Mouse (Mus musculus) hindbrain, embryonic 12.5 days (tissue): ENCODE data around the gene Cox20. TPM values are rescaled to one million over a fixed set of nuclear protein-coding genes. Genes with fewer than 3 reads are reported as not detected.

ENCODE experiments used
- ATAC-seq: fragments of 200-750 bp; cut with Nextera tagmentation; 2 replicates; pipeline ENCODE4 v1.8.0; 2017; ENCODE audit warnings: moderate TSS enrichment; ENCODE audit not compliant: low FRiP score
- H3K27ac ChIP-seq: fragments of 300-500 bp; sonication (generic); 2 replicates; pipeline ENCODE4 v1.5.1; 2016; ENCODE audit warnings: mild to moderate bottlenecking
- H3K27me3 ChIP-seq: fragments of 300-500 bp; sonication (generic); 2 replicates; pipeline ENCODE4 v1.6.1; 2016; ENCODE audit warnings: mild to moderate bottlenecking
- H3K36me3 ChIP-seq: fragments of 300-500 bp; sonication (generic); 2 replicates; pipeline ENCODE4 v1.6.1; 2016; ENCODE audit warnings: mild to moderate bottlenecking
- H3K4me1 ChIP-seq: fragments of 300-500 bp; sonication (generic); 2 replicates; pipeline ENCODE4 v1.6.1; 2016
- H3K4me2 ChIP-seq: fragments of 300-500 bp; sonication (generic); replicated peaks from 2 replicates; pipeline ENCODE4 v1.6.1; 2016; ENCODE audit warnings: mild to moderate bottlenecking
- H3K4me3 ChIP-seq: fragments of 300-500 bp; sonication (generic); 2 replicates; pipeline ENCODE4 v1.5.1; 2016; ENCODE audit warnings: mild to moderate bottlenecking
- H3K9ac ChIP-seq: fragments of 300-500 bp; sonication (generic); 2 replicates; pipeline ENCODE4 v1.6.1; 2016; ENCODE audit warnings: mild to moderate bottlenecking, moderate library complexity
- H3K9me3 ChIP-seq: fragments of 300-500 bp; sonication (generic); replicated peaks from 2 replicates; pipeline ENCODE4 v1.6.1; 2016; ENCODE audit warnings: mild to moderate bottlenecking
- WGBS: fragments of 180-500 bp; shearing (Covaris S2); methylation state at CpG from one replicate; pipeline ENCODE4 v1.1.7; 2016; 5-methylcytosine and 5-hydroxymethylcytosine counted together
- polyA plus RNA-seq: library from polyadenylated mRNA; unstranded; fragments of >200 nt; fragmentation: Nextera tagmentation; extraction: Ambion mirVana; gene quantifications from 2 replicates; pipeline ENCODE4 v1.2.1, GENCODE M21; 2016

Gene Cox20
- polyA plus RNA-seq, 1 experiment from 2014 or later: 145 TPM

- H3K4me2 ChIP-seq: no peak overlapping the region
- no peak for ATAC-seq
- no peaks in the 10 kb centered on the region for H3K9me3 ChIP-seq
- WGBS: 29% methylated on average over 3 of the region's 3 CpGs
- H3K4me1 ChIP-seq: no peaks in the 10 kb centered on the region
- H3K9ac ChIP-seq: no peak overlapping the region
- no peak overlapping the region for H3K27ac ChIP-seq
- H3K36me3 ChIP-seq: no peaks in the 10 kb centered on the region
- no peaks in the 10 kb centered on the region for H3K27me3 ChIP-seq
- no peak overlapping the region for H3K4me3 ChIP-seq
Observed at GRCm38 (mm10) chr1:178303425-178303824, 15.5 kb upstream of the Cox20 start.

GRCm38 (mm10) chr1:178309487-178309886 is 9.4 kb upstream of the Cox20 start:
- Histone ChIP-seq H3K36me3 (no peaks in the 10 kb centered on the region), H3K9me3 (no peaks in the 10 kb centered on the region), H3K4me3 (no peak overlapping the region), H3K4me1 (no peaks in the 10 kb centered on the region), H3K9ac (no peak overlapping the region), H3K27ac (no peak overlapping the region), H3K27me3 (no peaks in the 10 kb centered on the region), H3K4me2 (no peak overlapping the region)
- WGBS: 87% methylated on average over 2 of the region's 2 CpGs
- ATAC-seq: no peak

GRCm38 (mm10) chr1:178310128-178310527 is 8.8 kb upstream of the Cox20 start:
- no peak overlapping the region for H3K4me3 ChIP-seq
- H3K4me2 ChIP-seq: no peak overlapping the region
- H3K36me3 ChIP-seq: no peaks in the 10 kb centered on the region
- H3K9ac ChIP-seq: no peak overlapping the region
- ATAC-seq: no peak
- no peak overlapping the region for H3K27ac ChIP-seq
- WGBS: 73% methylated on average over 1 of the region's 1 CpGs
- no peaks in the 10 kb centered on the region for H3K4me1 ChIP-seq
- no peaks in the 10 kb centered on the region for H3K27me3 ChIP-seq
- no peaks in the 10 kb centered on the region for H3K9me3 ChIP-seq

GRCm38 (mm10) chr1:178313039-178313597 is 5.8 kb upstream of the Cox20 start:
- no peak overlapping the region for H3K4me2 ChIP-seq
- no peaks in the 10 kb centered on the region for H3K9me3 ChIP-seq
- H3K27ac ChIP-seq: no peak overlapping the region
- ATAC-seq: no peak
- no peak overlapping the region for H3K9ac ChIP-seq
- H3K4me3 ChIP-seq: no peak overlapping the region
- H3K36me3 ChIP-seq: no peaks in the 10 kb centered on the region
- peaks cover 6% of the 10 kb centered on the region; the same call in 1 of the 2 replicates for H3K4me1 ChIP-seq
- 93% methylated on average over 1 of the region's 1 CpGs for WGBS
- H3K27me3 ChIP-seq: no peaks in the 10 kb centered on the region

- no peaks in the 10 kb centered on the region for H3K27me3 ChIP-seq
Observed at GRCm38 (mm10) chr1:178314236-178314635, 4.7 kb upstream of the Cox20 start.

GRCm38 (mm10) chr1:178317275-178318001 is 1.5 kb upstream of the Cox20 start:
- Histone ChIP-seq H3K9ac (peak overlapping the region; percentile 86), H3K27ac (peak overlapping the region; percentile 100), H3K4me2 (peak overlapping the region; percentile 60), H3K4me1 (peaks cover 21% of the 10 kb centered on the region), H3K27me3 (no peaks in the 10 kb centered on the region), H3K36me3 (peaks cover 16% of the 10 kb centered on the region), H3K9me3 (no peaks in the 10 kb centered on the region), H3K4me3 (peak overlapping the region; percentile 52)
- no peak for ATAC-seq
- 48% methylated on average over 10 of the region's 10 CpGs for WGBS

More at GRCm38 (mm10) chr1:178314236-178314635, 4.7 kb upstream of the Cox20 start:
- H3K9ac ChIP-seq: no peak overlapping the region
- peaks cover 6% of the 10 kb centered on the region; the same call in 1 of the 2 replicates for H3K4me1 ChIP-seq
- ATAC-seq: no peak
- H3K4me3 ChIP-seq: no peak overlapping the region
- H3K9me3 ChIP-seq: no peaks in the 10 kb centered on the region
- H3K4me2 ChIP-seq: no peak overlapping the region
- no peak overlapping the region for H3K27ac ChIP-seq
- WGBS: 93% methylated on average over 2 of the region's 2 CpGs
- H3K36me3 ChIP-seq: no peaks in the 10 kb centered on the region

- no peaks in the 10 kb centered on the region for H3K27me3 ChIP-seq
- H3K4me3 ChIP-seq: peak overlapping the region; percentile 52
- H3K9me3 ChIP-seq: no peaks in the 10 kb centered on the region
- under 1% methylated on average over 17 of the region's 17 CpGs for WGBS
- H3K36me3 ChIP-seq: peaks cover 21% of the 10 kb centered on the region
- peak overlapping the region; percentile 86 for H3K9ac ChIP-seq
- H3K4me2 ChIP-seq: peak overlapping the region; percentile 60
- peaks cover 21% of the 10 kb centered on the region for H3K4me1 ChIP-seq
- ATAC-seq: peak; percentile 81
- H3K27ac ChIP-seq: peak overlapping the region; percentile 100
Observed at GRCm38 (mm10) chr1:178318002-178318388, 935 bp upstream of the Cox20 start.

- peak; percentile 24 for ATAC-seq
- Histone ChIP-seq H3K4me3 (peak overlapping the region; percentile 52), H3K9me3 (no peaks in the 10 kb centered on the region), H3K4me1 (peaks cover 21% of the 10 kb centered on the region), H3K36me3 (peaks cover 32% of the 10 kb centered on the region), H3K9ac (peak overlapping the region; percentile 86), H3K27me3 (no peaks in the 10 kb centered on the region), H3K27ac (peak overlapping the region; percentile 100), H3K4me2 (peak overlapping the region; percentile 60)
- 2% methylated on average over 12 of the region's 12 CpGs for WGBS
Observed at GRCm38 (mm10) chr1:178319295-178320037, 536 bp downstream of the Cox20 start.

GRCm38 (mm10) chr1:178320038-178320722 is 1.2 kb downstream of the Cox20 start:
- ATAC-seq: no peak
- WGBS: 28% methylated on average over 8 of the region's 8 CpGs
- Histone ChIP-seq H3K4me1 (peaks cover 21% of the 10 kb centered on the region), H3K27ac (peak overlapping the region; percentile 100), H3K36me3 (peaks cover 39% of the 10 kb centered on the region), H3K9ac (peak overlapping the region; percentile 86), H3K27me3 (no peaks in the 10 kb centered on the region), H3K4me2 (peak overlapping the region; percentile 60), H3K4me3 (peak overlapping the region; percentile 52), H3K9me3 (no peaks in the 10 kb centered on the region)

GRCm38 (mm10) chr1:178320723-178321590 is 2.0 kb downstream of the Cox20 start:
- peak overlapping the region; percentile 52; the same call in 1 of the 2 replicates for H3K4me3 ChIP-seq
- H3K4me2 ChIP-seq: peak overlapping the region; percentile 60
- H3K27ac ChIP-seq: peak overlapping the region; percentile 100
- peaks cover 21% of the 10 kb centered on the region for H3K4me1 ChIP-seq
- H3K9ac ChIP-seq: peak overlapping the region; percentile 86; the same call in 1 of the 2 replicates
- 50% methylated on average over 5 of the region's 5 CpGs for WGBS
- peaks cover 40% of the 10 kb centered on the region for H3K36me3 ChIP-seq
- ATAC-seq: no peak
- no peaks in the 10 kb centered on the region for H3K9me3 ChIP-seq
- no peaks in the 10 kb centered on the region for H3K27me3 ChIP-seq

GRCm38 (mm10) chr1:178321730-178322357 is 2.9 kb downstream of the Cox20 start:
- peaks cover 19% of the 10 kb centered on the region for H3K4me1 ChIP-seq
- H3K36me3 ChIP-seq: peaks cover 41% of the 10 kb centered on the region
- no peak overlapping the region for H3K4me3 ChIP-seq
- peak overlapping the region; percentile 4; the same call in 1 of the 2 replicates for H3K27ac ChIP-seq
- no peak for ATAC-seq
- no peak overlapping the region for H3K9ac ChIP-seq
- H3K27me3 ChIP-seq: no peaks in the 10 kb centered on the region
- no peaks in the 10 kb centered on the region for H3K9me3 ChIP-seq
- peak overlapping the region; percentile 60 for H3K4me2 ChIP-seq
- 75% methylated on average over 4 of the region's 4 CpGs for WGBS
